Mouse (Mus musculus) kidney, postnatal 25 days (tissue): ENCODE data around the gene Ramac.

Source experiments
- DNase-seq, 2 experiments: peaks; one replicate each; pipeline ENCODE4 v3.0.0; 2021; ENCODE audit warnings: mixed read lengths in 2 of 2

Ramac gene

DNA sequence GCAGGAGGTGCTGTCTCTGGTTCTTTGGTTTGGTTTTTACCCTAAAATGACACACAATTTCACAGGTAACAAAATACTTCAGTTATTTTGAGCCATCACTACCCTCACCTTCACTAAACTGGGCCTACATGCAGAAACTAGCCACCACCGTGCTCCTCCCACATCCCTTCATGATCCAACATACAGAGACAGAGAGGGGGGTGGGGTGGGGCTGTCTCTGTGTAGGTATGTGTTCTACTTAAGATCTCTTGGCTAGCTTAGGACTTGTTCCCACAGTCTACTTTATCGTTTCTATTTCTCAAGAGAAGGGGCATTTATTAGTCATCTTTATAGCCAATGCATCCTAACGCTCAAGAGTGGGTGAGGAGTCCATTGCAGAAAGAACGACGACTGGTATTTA lies 25.8 kb downstream of the Ramac start:
- DNase-seq: no peak

DNA sequence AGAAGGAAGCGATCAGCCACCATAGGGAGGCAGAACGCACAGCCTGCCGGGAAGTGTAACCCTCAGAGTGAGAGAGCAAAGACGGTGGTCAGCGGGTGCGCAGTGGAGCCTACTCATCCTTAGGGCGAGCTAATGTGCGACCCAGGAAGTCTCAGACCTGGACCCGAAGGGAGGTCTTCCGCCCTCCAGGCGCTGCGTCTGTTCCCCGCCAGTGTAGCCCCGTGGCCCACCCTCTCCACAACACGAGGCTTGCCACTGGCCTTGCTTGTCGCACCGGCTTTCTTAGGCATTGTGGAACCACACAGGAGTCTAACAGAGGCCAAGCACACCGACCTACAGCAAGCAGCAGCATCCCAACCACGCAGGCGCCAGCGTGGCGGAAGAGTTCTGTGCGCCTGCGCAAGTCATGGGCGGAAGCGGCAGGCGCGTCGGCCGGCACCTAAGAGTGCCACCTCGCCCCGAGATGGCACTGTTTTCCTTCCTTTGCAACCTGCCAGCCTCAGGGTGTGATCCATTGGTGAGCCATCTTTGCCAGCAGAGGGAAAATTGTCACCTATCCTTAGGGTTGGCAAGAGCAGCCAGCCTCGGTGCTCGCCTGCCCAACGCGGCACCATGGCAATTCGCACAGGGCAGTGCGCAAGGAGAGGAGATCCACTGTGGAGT lies 26.5 kb downstream of the Ramac start, which contains the start of gene 3110040N11Rik:
Gene 3110040N11Rik, minus strand, starts transcription at position 384 of the 663 bp plus-strand sequence.
- peak; percentile 84 to 88 for DNase-seq

DNA sequence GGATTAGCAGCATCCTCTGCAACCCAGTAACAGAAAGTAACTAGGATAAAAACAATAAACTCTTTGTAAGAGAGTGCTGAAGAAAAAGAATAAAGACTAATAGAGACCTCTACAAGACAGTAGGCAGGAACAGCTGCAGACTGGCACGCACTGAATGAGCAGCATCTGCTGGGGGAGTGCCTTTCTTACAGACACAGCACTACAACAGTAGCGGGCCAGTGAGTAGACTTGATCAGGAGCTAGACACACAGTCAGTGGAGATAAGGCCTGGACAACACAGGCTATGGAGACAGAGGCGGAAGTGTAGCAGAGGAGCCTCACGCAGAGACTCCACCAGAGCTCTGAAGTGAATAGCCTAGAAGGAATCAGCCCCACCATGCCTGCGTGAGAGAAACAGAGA lies 43.3 kb downstream of the Ramac start:
- no peak for DNase-seq
